Mouse (Mus musculus) liver (tissue): ENCODE results near the gene Mat2a.

Experiments
- DNase-seq: peaks from one replicate; pipeline ENCODE4 v3.0.0-alpha.2; 2020; ENCODE audit warnings: mixed read lengths

Mat2a gene

GRCm38 (mm10) chr6:72415181-72415580 lies 24.2 kb downstream of the Mat2a start:
- DNase-seq, result no peak

- DNase-seq, result peak; percentile 95
Measured at GRCm38 (mm10) chr6:72414076-72414756, 25.1 kb downstream of the Mat2a start, which contains the start of gene Ggcx. Gene Ggcx, plus strand, starts transcription at chr6:72414308.

- no peak for DNase-seq
Measured at GRCm38 (mm10) chr6:72410518-72410917, 28.8 kb downstream of the Mat2a start.

- no peak for DNase-seq
Measured at GRCm38 (mm10) chr6:72410003-72410402, 29.4 kb downstream of the Mat2a start.

- peak; percentile 79 for DNase-seq
Measured at GRCm38 (mm10) chr6:72409567-72409966, 29.8 kb downstream of the Mat2a start.

GRCm38 (mm10) chr6:72407119-72407518 lies 32.2 kb downstream of the Mat2a start:
- peak; percentile 93 for DNase-seq

- DNase-seq, result no peak
Measured at GRCm38 (mm10) chr6:72405356-72405755, 34.0 kb downstream of the Mat2a start.

GRCm38 (mm10) chr6:72401875-72402274 lies 37.5 kb downstream of the Mat2a start:
- DNase-seq, result peak; percentile 81

GRCm38 (mm10) chr6:72399967-72400366 lies 39.4 kb downstream of the Mat2a start:
- DNase-seq, result no peak

- no peak for DNase-seq
Measured at GRCm38 (mm10) chr6:72396837-72397251, 42.5 kb downstream of the Mat2a start.

GRCm38 (mm10) chr6:72392341-72392740 lies 47.0 kb downstream of the Mat2a start:
- no peak for DNase-seq

- peak; percentile 84 for DNase-seq
Measured at GRCm38 (mm10) chr6:72390795-72391521, 48.4 kb downstream of the Mat2a start.

- peak; percentile 85 for DNase-seq
Measured at GRCm38 (mm10) chr6:72389941-72390771, 49.2 kb downstream of the Mat2a start, which contains the start of gene Vamp8. Gene Vamp8, minus strand, starts transcription at chr6:72390703.

- DNase-seq, result peak; percentile 92
Measured at GRCm38 (mm10) chr6:72389471-72389940, 49.9 kb downstream of the Mat2a start.

GRCm38 (mm10) chr6:72388791-72389329 lies 50.5 kb downstream of the Mat2a start:
- peak; percentile 23 for DNase-seq

- no peak for DNase-seq
Measured at GRCm38 (mm10) chr6:72388266-72388665, 51.1 kb downstream of the Mat2a start.

- DNase-seq, result no peak
Measured at GRCm38 (mm10) chr6:72387816-72388215, 51.5 kb downstream of the Mat2a start.

GRCm38 (mm10) chr6:72386561-72386960 lies 52.8 kb downstream of the Mat2a start:
- no peak for DNase-seq

GRCm38 (mm10) chr6:72385258-72385657 lies 54.1 kb downstream of the Mat2a start:
- no peak for DNase-seq

GRCm38 (mm10) chr6:72383952-72384351 lies 55.4 kb downstream of the Mat2a start:
- DNase-seq, result peak; percentile 72

- DNase-seq, result no peak
Measured at GRCm38 (mm10) chr6:72383142-72383820, 56.1 kb downstream of the Mat2a start.
